Mouse (Mus musculus): ENCODE measurements around the gene Ercc2. TPM values are rescaled to one million over a fixed set of nuclear protein-coding genes. Genes with fewer than 3 reads are reported as not detected.
A peak's percentile ranks its signal among the peaks of the same experiment; 100 is the strongest.

Gene Ercc2
- total RNA-seq, 2 experiments from 2014 or later: 28.2 to 34.7 TPM

DNA sequence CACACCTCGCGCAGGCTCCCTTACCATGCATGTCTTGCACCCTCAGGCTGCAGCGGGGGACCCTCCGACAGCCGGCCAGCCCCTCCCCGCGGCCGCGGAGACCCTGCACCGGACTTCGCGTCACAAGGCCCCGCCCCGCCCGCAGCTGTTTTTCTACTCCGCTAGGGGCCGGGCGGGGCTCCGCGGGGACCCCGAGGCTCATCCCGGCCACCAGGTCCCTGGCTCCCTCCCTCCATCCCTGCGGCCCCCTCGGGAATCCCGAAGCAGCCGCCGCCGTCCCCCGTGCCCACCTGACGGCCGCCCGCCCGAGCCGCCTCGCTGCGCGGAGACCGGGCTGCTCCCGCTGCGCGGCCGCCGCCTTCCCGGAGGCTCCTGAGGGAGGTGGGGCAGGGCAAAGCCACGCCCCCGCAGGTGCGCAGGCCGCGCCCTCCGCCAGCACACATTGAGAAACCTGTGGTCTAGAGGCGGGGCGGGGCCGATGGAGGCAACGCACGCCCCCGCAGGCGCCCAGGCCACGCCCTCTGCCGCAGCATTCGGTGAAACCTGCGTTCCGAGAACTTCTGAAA lies 22.0 kb downstream of the Ercc2 start, which contains the start of gene Klc3:
Gene Klc3, minus strand, starts transcription at position 374 of the 566 bp plus-strand sequence.
- no peak for DNase-seq (ENCODE audit: low spot score in 2 of 2)

DNA sequence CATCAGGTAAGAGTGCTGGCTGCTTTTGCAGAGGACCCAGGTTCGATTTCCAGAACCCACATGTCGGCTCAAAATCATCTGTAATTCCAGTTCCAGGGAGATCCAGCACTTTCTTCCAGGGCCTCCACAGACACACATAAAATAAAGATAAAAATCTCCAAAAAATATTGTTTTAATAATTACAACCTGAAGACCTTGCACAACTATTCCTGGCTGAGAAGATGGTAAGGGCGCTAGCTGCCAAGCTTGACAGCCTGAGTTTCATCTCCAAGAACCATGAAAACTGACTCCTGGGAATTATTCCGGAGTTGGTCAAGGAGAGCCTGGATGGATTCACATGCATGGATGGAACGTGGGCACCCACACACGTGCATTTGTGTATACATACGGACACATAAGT lies 22.7 kb downstream of the Ercc2 start, which contains the start of gene Ckm:
Gene Ckm, plus strand, starts transcription at position 301 of the 400 bp plus-strand sequence.
- DNase-seq (ENCODE audit: low spot score in 2 of 2): no peak

DNA sequence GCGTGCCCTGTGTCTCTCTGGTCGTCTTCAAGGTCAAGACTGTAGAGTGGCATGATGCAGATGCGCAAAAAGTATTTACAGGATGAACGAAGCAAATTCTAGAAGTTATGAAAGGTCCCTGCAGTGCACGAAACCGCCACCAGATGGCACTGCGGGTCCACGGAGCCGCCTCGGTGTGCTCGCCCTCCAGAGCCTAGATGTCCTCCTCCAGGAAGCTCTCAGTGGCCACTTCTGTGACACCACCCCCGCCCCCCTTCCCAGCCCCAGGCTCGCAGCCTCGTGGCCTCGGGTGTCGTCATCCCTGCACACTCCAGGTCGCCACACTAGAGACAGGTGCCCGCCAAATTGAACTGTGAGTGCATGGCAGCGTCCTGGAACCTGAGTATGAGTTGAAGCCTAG lies 23.6 kb downstream of the Ercc2 start:
- DNase-seq (ENCODE audit: low spot score in 2 of 2): peak; percentile 74 to 77

DNA sequence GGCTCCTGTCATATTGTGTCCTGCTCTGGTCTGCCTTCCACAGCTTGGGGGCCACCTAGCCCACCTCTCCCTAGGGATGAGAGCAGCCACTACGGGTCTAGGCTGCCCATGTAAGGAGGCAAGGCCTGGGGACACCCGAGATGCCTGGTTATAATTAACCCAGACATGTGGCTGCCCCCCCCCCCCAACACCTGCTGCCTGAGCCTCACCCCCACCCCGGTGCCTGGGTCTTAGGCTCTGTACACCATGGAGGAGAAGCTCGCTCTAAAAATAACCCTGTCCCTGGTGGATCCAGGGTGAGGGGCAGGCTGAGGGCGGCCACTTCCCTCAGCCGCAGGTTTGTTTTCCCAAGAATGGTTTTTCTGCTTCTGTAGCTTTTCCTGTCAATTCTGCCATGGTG lies 27.9 kb downstream of the Ercc2 start:
- DNase-seq (ENCODE audit: low spot score in 2 of 2): no peak

DNA sequence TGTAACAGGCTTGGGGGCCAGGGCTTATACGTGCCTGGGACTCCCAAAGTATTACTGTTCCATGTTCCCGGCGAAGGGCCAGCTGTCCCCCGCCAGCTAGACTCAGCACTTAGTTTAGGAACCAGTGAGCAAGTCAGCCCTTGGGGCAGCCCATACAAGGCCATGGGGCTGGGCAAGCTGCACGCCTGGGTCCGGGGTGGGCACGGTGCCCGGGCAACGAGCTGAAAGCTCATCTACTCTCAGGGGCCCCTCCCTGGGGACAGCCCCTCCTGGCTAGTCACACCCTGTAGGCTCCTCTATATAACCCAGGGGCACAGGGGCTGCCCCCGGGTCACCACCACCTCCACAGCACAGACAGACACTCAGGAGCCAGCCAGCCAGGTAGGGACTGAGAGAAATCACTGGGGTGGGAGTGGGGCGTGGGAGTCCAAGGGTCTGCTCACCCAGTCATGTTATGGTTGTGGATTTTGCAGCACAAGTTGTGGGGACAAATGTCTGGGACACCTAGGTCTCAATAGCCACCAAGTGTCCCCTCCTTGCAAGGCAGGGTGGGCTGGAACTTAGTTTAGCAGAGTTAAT lies 29.0 kb downstream of the Ercc2 start:
- no peak for DNase-seq (ENCODE audit: low spot score in 2 of 2)

DNA sequence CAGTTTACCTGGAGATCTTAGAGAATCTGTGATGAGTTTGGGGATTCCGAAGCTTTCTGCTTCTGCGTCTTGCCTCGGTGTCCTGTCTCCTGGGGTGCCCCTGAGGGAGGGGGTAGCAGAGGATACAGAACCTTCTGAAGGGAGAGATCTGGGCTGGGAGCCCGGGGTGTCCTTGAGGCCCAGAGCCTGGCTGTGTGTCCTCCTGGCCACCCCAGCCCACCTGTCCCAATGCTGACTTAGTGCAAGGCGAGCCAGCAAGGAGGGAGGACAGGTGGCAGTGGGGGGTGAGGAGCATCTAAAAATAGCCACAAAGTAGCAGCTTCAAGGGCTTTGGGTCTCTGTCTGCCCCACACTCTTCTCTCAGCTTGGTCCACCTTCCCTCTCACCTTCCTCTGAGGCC lies 30.0 kb downstream of the Ercc2 start:
- no peak for DNase-seq (ENCODE audit: low spot score in 2 of 2)

DNA sequence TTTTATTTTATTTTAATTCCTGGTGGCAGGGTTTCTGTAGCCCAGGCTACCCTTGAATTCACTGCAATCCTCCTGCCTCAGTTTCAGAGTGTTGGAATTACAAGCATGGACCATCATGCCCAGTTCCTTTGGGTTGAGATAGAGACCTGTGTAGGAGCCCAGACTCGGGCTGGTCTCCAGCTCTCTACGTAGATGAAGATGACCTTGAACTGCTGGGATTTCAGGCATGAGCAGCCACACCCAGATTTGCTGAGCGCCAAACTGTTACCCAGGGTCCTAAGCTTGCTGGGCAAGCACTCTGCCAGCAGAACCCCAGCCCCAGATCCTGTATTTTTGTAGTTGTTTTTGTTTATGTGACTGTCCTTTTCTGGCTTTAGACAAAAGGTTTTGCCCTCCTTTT lies 31.7 kb downstream of the Ercc2 start:
- no peak for DNase-seq (ENCODE audit: low spot score in 2 of 2)

DNA sequence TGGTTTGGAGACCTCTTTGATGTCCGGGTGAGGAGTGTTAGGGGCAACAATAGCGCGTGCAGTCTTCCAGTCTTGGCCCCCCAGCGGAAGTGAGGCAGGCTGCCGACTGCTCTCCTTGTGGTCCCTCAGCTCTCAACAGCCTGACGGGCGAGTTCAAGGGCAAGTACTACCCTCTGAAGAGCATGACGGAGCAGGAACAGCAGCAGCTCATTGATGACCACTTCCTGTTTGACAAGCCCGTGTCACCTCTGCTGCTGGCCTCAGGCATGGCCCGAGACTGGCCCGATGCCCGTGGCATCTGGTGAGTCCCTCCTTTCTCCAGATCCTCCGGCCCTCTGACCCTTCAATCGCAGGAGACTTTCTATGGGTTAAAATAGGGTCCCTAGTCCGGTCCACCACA lies 34.8 kb downstream of the Ercc2 start:
- no peak for DNase-seq (ENCODE audit: low spot score in 2 of 2)

DNA sequence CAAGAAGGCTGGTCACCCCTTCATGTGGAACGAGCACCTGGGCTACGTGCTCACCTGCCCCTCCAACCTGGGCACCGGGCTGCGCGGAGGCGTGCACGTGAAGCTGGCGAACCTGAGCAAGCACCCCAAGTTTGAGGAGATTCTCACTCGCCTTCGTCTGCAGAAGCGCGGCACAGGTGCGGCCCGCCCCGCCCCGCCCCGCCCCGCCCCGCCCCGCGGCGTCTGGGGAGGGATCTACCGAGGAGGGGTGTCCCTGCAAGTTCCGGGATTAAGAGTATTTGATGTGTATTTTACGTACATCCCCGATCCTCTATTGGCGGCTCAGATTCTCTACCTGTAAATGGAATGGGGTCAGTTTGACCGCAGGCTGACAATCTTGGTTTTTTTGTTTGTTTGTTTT lies 38.3 kb downstream of the Ercc2 start:
- no peak for DNase-seq (ENCODE audit: low spot score in 2 of 2)

DNA sequence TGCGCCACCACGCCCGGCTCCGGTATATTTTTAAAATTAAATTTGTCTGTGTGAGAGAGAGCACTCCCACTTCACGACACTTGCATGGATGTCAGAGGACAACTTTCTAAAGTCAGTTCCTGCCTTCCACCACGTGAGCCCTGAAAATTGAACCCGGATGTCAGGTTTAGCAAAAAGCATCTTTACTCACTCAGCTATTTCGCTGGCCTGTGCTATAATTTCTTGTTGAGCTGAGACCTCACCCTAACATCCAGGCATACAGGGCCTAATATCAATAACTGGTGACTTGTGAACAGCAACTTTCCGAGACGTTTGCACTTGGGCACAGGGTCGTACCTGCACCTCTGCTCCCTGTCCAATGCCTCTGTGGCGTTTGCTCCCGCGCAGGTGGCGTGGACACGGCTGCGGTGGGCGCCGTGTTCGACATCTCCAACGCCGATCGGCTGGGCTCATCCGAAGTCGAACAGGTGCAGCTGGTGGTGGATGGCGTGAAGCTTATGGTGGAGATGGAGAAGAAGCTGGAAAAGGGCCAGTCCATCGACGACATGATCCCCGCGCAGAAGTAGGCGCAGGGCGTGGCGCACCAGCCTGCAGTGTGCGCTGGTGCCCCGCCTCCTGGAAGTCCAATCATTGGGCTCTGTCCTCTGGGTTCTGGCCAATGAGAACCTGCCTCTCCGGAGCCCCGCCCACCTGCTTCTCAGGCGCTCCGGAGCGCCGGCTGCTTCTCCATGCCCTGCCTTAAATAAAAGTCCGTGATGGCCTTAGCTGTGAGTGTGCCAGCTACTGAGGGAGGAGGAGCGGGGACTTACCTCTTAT lies 39.2 kb downstream of the Ercc2 start:
- DNase-seq (ENCODE audit: low spot score in 2 of 2): peak; percentile 74 to 89

DNA sequence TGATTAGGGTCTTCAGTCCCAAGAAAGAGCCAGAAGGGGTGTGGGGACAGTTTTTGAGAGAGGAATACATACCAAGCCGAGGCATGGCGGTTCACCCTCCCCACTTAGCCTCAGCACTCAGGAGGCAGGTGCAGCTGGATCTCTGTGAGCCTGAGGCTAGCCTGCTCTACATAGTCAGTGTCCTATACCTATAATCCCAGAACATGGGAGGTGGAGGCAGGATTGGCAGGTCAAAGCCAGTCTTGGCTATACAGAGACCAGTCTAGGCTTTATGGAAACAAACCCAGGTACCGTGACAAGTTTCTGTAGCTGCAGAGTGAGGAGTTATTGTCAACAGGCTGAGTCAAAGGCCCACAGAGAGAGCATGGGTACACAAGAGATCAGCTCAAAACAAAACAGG lies 41.3 kb downstream of the Ercc2 start:
- DNase-seq (ENCODE audit: low spot score in 2 of 2): no peak

DNA sequence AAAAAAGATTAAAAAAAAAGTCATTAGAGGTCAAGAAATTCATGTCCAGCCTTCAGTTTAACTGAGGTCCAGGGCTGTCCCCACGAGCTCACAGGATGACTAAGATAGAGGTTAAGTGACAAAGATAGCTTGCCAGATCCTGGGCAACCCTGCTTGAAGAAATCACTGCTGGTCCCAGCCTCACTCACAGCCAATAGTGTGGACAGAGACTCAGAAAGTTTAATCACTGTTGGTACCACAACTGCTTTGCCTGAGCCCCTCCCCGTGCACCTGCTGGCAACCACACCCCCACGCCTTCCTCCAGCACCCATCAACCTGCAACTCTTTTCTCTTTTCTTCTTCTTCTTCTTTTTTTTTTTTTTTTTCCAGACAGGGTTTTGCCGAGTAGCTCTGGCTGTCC lies 42.2 kb downstream of the Ercc2 start:
- no peak for DNase-seq (ENCODE audit: low spot score in 2 of 2)

DNA sequence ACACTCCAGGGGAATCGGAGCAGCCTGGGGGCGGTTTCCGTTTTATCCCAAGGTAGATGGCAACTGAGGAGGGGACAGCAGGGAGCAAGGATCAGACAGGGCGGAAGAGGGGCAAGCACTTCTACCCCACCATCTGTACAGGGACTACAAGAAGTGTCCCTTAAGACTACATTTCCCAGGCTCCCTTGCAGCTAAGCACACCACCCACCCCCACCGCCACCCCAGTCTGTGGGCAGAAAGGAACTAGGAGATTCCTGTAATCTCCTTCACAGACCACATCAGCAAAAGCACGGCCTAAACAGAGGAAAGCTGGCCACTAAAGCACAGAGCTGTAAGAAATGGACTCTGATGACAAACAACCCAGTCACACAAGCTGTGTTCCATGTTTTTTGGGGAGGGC lies 44.5 kb downstream of the Ercc2 start:
- no peak for DNase-seq (ENCODE audit: low spot score in 2 of 2)

DNA sequence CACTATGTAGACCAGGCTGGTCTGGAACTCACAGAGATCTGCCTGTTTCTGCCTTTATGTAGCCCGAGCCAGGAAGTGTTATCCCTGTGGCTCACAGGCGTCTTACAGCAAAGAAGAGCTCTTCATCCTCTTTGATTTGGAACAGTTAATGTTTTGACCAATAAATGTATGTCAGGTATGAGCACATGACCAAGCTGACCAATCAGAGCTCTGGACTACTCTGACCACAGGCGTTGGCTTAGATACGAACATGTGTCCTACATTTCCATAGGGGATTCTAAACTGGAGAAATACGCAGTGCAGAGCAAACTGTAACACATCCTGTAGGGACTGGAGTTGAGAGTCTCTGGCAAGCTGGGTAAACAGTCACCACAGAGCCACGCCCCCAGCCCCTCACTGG lies 45.1 kb downstream of the Ercc2 start:
- DNase-seq (ENCODE audit: low spot score in 2 of 2): no peak

DNA sequence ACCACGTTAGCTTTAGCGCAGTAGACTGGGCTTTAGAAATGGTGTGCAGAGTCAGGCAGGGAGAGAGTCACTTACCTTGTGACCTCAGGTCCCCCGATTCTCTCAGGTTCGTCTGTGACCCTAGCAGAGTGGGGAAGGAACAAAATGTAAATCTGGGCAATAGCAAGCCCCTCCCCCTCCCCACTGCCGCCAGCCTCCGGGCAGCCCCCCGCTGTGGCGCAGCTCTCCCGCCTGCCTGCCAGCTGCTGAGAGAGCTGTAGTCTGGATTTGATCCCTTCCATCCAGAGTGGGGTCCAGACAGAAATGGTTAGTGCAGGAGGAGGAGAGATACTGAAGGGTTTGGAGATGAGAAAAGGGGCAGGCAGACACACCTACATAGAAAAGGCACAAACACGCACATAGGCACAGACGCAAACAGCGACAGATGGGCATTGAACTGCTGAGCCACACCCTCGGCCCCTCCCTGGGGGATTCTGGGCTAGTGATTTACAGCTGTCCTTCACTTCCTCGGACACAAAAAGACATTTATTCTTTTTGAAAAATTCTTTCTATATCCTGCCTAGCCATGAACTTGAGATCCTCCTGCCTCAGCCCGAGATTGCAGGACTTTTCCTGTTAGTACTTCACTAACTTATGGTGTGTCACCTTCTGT lies 46.3 kb downstream of the Ercc2 start:
- DNase-seq (ENCODE audit: low spot score in 2 of 2): no peak

DNA sequence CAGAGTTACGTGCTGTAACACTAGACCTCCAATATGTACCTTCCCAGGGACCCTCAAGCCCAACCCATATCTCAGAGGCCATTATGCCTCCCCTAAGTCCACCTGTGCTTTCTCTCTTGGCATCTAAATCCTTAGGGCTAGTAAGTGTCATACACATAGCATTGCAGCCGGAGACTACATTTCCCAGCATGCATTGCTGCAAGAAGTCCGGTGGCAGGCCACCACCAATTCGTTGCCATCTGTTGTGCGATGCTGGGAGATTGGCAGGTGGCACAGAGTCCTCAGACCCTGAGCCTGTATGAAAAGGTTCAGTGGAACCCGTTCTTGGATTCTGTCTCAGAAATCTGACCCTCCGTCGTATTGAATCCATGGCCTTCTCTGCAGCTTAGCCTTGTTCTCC lies 47.9 kb downstream of the Ercc2 start:
- no peak for DNase-seq (ENCODE audit: low spot score in 2 of 2)

DNA sequence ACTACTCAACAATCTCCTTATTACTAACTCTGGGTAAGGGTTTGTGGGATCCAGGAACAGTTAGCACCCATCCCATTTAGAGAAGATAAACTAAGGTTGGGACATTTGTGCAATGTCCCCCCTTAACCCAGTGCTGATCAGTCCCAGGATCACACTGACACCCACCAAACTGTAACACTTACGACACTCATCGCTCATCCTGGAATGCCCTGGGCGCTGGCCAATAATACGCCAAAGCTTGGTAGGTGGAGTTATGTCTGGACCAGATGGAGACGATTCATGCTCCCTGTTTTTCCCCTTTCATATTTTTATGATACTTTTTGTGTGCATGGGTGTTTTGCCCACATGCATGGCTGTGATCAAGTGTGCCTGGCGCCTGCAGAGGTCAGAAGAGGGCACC lies 48.6 kb downstream of the Ercc2 start:
- DNase-seq (ENCODE audit: low spot score in 2 of 2): no peak

DNA sequence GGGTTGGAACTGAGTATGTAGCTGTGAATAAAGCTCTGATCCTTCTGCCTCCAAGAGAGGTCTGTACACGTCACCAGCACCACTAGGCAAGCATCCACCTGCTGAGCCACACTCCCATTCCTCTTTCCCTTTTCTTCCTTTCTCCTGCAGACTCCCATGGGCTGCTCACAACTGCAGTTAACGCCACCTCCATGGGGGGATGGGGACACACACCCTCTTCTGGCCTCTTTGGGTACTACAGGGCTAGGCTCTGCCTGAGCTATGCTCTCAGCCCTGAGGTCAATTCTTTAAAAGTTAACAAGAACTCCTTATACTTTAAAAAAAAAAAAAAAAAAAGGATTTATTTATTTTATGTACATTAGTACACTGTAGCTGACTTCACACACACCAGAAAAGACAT lies 50.7 kb downstream of the Ercc2 start:
- no peak for DNase-seq (ENCODE audit: low spot score in 2 of 2)

DNA sequence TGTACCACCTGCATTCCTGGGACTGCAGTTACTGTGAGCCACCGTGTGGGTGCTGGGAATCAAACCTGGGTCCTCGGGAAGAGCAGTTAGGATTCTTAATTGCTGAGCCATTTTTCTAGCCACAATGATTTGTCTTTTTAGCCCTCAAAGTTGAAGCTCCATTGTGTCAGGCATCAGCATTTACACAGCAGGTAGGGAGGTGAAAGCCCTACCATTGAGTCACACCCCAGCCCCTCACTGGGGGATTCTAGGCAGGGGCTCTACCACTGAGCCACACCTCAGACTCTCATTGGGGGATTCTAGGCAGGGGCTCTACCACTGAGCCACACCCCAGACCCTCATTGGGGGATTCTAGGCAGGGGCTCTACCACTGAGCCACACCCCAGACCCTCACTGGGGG lies 54.5 kb downstream of the Ercc2 start:
- no peak for DNase-seq (ENCODE audit: low spot score in 2 of 2)

DNA sequence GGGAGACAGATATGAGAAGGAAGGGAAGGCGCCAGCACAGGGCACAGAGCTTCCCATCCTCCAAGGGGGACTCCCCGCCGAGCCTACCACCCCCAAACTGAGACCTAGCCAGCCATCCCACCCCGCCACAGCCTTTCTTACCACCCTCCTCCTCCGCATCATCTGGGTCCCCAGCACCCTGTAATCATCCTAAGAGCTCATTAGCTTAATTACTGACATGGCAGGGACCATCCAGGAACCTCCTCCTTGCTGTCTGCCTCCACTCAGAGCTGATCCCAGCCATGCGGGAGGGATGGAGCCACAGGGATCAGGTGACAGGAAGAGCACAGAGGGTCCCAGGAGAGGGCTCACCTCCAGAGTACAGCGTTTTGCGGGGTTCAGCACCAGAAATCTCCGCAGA lies 55.2 kb downstream of the Ercc2 start:
- peak in 1 of 2 experiments; percentile 46 for DNase-seq (ENCODE audit: low spot score in 2 of 2)

DNA sequence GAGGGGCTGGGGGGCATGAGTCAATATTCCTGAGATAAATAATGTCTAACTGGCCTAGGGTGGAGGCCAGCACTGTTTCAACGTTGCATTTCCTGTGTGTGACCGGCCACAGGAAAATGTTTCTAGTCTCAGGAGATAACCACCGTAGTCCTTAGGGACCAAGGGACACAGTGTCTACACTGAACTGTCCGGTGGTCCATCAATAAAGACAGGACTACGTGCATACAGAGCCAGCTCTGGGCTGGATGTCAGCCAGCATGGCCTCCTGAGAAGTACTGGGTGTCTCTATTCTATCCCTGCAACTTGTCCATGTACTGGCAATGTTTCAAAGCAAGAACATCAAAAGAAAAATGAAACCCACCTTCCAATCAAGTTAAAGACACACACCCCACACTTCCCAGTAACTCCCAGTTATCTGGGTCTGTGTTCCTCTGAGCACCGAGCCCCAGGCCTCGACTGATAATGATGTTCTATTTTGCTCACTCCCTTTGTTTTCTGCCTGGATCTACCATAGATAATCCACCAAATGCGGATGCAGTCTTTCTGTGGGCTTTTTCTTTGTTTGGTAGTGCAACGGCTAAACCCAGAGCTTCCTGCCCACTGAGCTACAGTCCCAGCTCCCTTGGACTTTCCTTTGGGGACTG lies 59.8 kb downstream of the Ercc2 start:
- DNase-seq (ENCODE audit: low spot score in 2 of 2): no peak

DNA sequence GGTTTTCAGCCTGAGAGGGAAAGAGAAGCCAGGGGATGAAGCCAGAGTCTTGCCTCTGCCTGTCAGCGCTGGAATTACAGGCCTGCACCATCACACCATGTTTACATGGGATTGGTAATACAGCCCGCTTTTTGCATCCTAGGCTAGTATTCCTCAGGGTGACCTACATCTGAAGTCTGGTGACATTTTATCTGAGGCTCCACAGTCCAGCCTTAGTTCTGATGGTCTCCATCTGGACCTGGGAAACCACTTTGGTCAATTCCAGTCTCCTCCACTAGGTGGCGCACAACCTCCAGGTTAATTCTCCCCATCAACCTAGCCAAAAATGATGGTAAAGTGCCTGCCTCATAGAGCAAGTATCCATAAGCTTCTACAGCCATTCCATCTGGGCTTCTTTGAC lies 61.5 kb downstream of the Ercc2 start:
- peak; percentile 84 to 88 for DNase-seq (ENCODE audit: low spot score in 2 of 2)

Data from layer of hippocampus, postnatal 14 days (tissue).